Mouse (Mus musculus) forebrain, embryonic 12.5 days (tissue): ENCODE data around the gene Zfp114. TPM values are rescaled to one million over a fixed set of nuclear protein-coding genes. Genes with fewer than 3 reads are reported as not detected.

Experiments used
- ATAC-seq: fragments of 200-750 bp; cut with Nextera tagmentation; 2 replicates; pipeline ENCODE4 v1.8.0; 2017; ENCODE audit warnings: moderate TSS enrichment; ENCODE audit not compliant: low FRiP score
- H3K27ac ChIP-seq: fragments of 300-500 bp; sonication (generic); 2 replicates; pipeline ENCODE4 v1.5.1; 2016; ENCODE audit warnings: mild to moderate bottlenecking
- H3K27me3 ChIP-seq: fragments of 300-500 bp; sonication (generic); 2 replicates; pipeline ENCODE4 v1.6.1; 2016; ENCODE audit warnings: mild to moderate bottlenecking
- H3K36me3 ChIP-seq: fragments of 300-500 bp; sonication (generic); replicated peaks from 2 replicates; pipeline ENCODE4 v1.6.1; 2016; ENCODE audit warnings: mild to moderate bottlenecking
- H3K4me1 ChIP-seq: fragments of 300-500 bp; sonication (generic); 2 replicates; pipeline ENCODE4 v1.6.1; 2016
- H3K4me2 ChIP-seq: fragments of 300-500 bp; sonication (generic); 2 replicates; pipeline ENCODE4 v1.6.1; 2016; ENCODE audit warnings: mild to moderate bottlenecking, moderate library complexity
- H3K4me3 ChIP-seq: fragments of 300-500 bp; sonication (generic); replicated peaks from 2 replicates; pipeline ENCODE4 v1.5.1; 2016; ENCODE audit warnings: mild to moderate bottlenecking
- H3K9ac ChIP-seq: fragments of 300-500 bp; sonication (generic); 2 replicates; pipeline ENCODE4 v1.6.1; 2016; ENCODE audit warnings: mild to moderate bottlenecking
- H3K9me3 ChIP-seq: fragments of 300-500 bp; sonication (generic); 2 replicates; pipeline ENCODE4 v1.6.1; 2016
- WGBS: fragments of 180-500 bp; shearing (Covaris S2); methylation state at CpG from one replicate; pipeline ENCODE4 v1.1.7; 2016; 5-methylcytosine and 5-hydroxymethylcytosine counted together
- polyA plus RNA-seq: library from polyadenylated mRNA; unstranded; fragments of >200 nt; fragmentation: Nextera tagmentation; extraction: Ambion mirVana; gene quantifications from 2 replicates; pipeline ENCODE4 v1.2.1, GENCODE M21; 2016

The Zfp114 gene
- polyA plus RNA-seq, 1 experiment from 2014 or later, result 7.7 TPM

- Histone ChIP-seq H3K9ac (no peak overlapping the region), H3K4me1 (no peaks in the 10 kb centered on the region), H3K36me3 (peaks cover 28% of the 10 kb centered on the region), H3K4me2 (no peak overlapping the region), H3K27me3 (no peaks in the 10 kb centered on the region), H3K27ac (no peak overlapping the region), H3K4me3 (no peak overlapping the region), H3K9me3 (peaks cover 3% of the 10 kb centered on the region; the same call in 1 of the 2 replicates)
- no peak for ATAC-seq
- 94% methylated on average over 3 of the region's 3 CpGs for WGBS
Measured at GRCm38 (mm10) chr7:24193157-24193556, 18.3 kb downstream of the Zfp114 start.

- Histone ChIP-seq H3K4me2 (no peak overlapping the region), H3K36me3 (peaks cover 65% of the 10 kb centered on the region), H3K27me3 (no peaks in the 10 kb centered on the region), H3K9me3 (peaks cover 11% of the 10 kb centered on the region), H3K4me1 (no peaks in the 10 kb centered on the region), H3K4me3 (no peak overlapping the region), H3K9ac (no peak overlapping the region), H3K27ac (no peak overlapping the region)
- ATAC-seq, result no peak
- 94% methylated on average over 4 of the region's 4 CpGs for WGBS
Measured at GRCm38 (mm10) chr7:24196961-24197360, 22.1 kb downstream of the Zfp114 start.

GRCm38 (mm10) chr7:24207488-24208261, 32.8 kb downstream of the Zfp114 start:
- 16% methylated on average over 24 of the region's 24 CpGs for WGBS
- Histone ChIP-seq H3K36me3 (peaks cover 21% of the 10 kb centered on the region), H3K27ac (0 out of 2 replicates have a peak overlapping the region, but pooled peaks have one; percentile 36), H3K4me1 (peaks cover 5% of the 10 kb centered on the region), H3K4me3 (peak overlapping the region; percentile 63), H3K27me3 (no peaks in the 10 kb centered on the region), H3K9me3 (no peaks in the 10 kb centered on the region), H3K4me2 (peak overlapping the region; percentile 74), H3K9ac (peak overlapping the region; percentile 84)
- peak; percentile 92 for ATAC-seq

GRCm38 (mm10) chr7:24208282-24208886, 33.5 kb downstream of the Zfp114 start:
- Histone ChIP-seq H3K4me2 (peak overlapping the region; percentile 74), H3K4me3 (peak overlapping the region; percentile 63), H3K36me3 (peaks cover 16% of the 10 kb centered on the region), H3K4me1 (peaks cover 5% of the 10 kb centered on the region), H3K27me3 (no peaks in the 10 kb centered on the region), H3K9me3 (no peaks in the 10 kb centered on the region), H3K9ac (no peak overlapping the region), H3K27ac (no peak overlapping the region)
- ATAC-seq, result peak; percentile 59
- WGBS, result 65% methylated on average over 7 of the region's 7 CpGs

GRCm38 (mm10) chr7:24210296-24210695, 35.4 kb downstream of the Zfp114 start:
- H3K4me2 ChIP-seq, result no peak overlapping the region
- ATAC-seq, result no peak
- H3K4me1 ChIP-seq, result peaks cover 5% of the 10 kb centered on the region
- H3K27ac ChIP-seq, result no peak overlapping the region
- H3K9me3 ChIP-seq, result no peaks in the 10 kb centered on the region
- WGBS, result 86% methylated on average over 2 of the region's 2 CpGs
- H3K36me3 ChIP-seq, result peaks cover 8% of the 10 kb centered on the region
- no peaks in the 10 kb centered on the region for H3K27me3 ChIP-seq
- H3K9ac ChIP-seq, result no peak overlapping the region
- no peak overlapping the region for H3K4me3 ChIP-seq

GRCm38 (mm10) chr7:24211343-24211742, 36.5 kb downstream of the Zfp114 start, which contains the start of gene Zfp111:
Gene Zfp111, minus strand, starts transcription at chr7:24211443.
- no peak for ATAC-seq
- no peaks in the 10 kb centered on the region for H3K9me3 ChIP-seq
- WGBS, result 78% methylated on average over 5 of the region's 5 CpGs
- no peaks in the 10 kb centered on the region for H3K36me3 ChIP-seq
- no peak within 1 kb of the TSS for H3K9ac ChIP-seq
- no peak within 1 kb of the TSS for H3K27ac ChIP-seq
- H3K4me2 ChIP-seq, result no peak within 1 kb of the TSS
- H3K4me3 ChIP-seq, result no peak within 1 kb of the TSS
- H3K4me1 ChIP-seq, result peaks cover 5% of the 10 kb centered on the region
- H3K27me3 ChIP-seq, result no peaks in the 10 kb centered on the region

Other genes with a start within 250 kb of the Zfp114 start
- not detected in 2 replicates for gene Vmn1r179, start 248.1 kb upstream of the Zfp114 start, polyA plus RNA-seq
- not detected in 2 replicates for gene Vmn1r180, start 224.4 kb upstream of the Zfp114 start, polyA plus RNA-seq
- not detected in 2 replicates for gene Vmn1r181, start 200.4 kb upstream of the Zfp114 start, polyA plus RNA-seq
- not detected in 2 replicates for gene V1rd19, start 173.4 kb upstream of the Zfp114 start, polyA plus RNA-seq
- gene Vmn1r183, start 121.8 kb upstream of the Zfp114 start, polyA plus RNA-seq, result not detected in 2 replicates
- gene Zfp180, start 93.1 kb upstream of the Zfp114 start, polyA plus RNA-seq, result 31.9 and 32.7 TPM in 2 replicates
- 7.3 and 7.7 TPM in 2 replicates for gene Zfp112, start 62.7 kb upstream of the Zfp114 start, polyA plus RNA-seq
- gene Zfp235, start 40.9 kb upstream of the Zfp114 start, polyA plus RNA-seq, result 16.8 and 17.9 TPM in 2 replicates
- 10.7 and 11.9 TPM in 2 replicates for gene Zfp111, start 36.4 kb downstream of the Zfp114 start, polyA plus RNA-seq
- 5.3 TPM in 2 replicates for gene Zfp109, start 62.5 kb downstream of the Zfp114 start, polyA plus RNA-seq
- gene Zfp108, start 79.7 kb downstream of the Zfp114 start, polyA plus RNA-seq, result 3.2 and 3.6 TPM in 2 replicates
- 7.6 and 7.7 TPM in 2 replicates for gene Zfp93, start 95.4 kb downstream of the Zfp114 start, polyA plus RNA-seq
- gene Zfp61, start 126.2 kb downstream of the Zfp114 start, polyA plus RNA-seq, result 44.5 and 44.8 TPM in 2 replicates
- 17.8 and 19.0 TPM in 2 replicates for gene Zfp94, start 141.6 kb downstream of the Zfp114 start, polyA plus RNA-seq
- gene Tescl, start 158.9 kb downstream of the Zfp114 start, polyA plus RNA-seq, result not detected in 2 replicates
- gene Lypd5, start 174.1 kb downstream of the Zfp114 start, polyA plus RNA-seq, result not detected in 2 replicates
- gene Kcnn4, start 195.2 kb downstream of the Zfp114 start, polyA plus RNA-seq, result 1.1 and 1.4 TPM in 2 replicates
- 25.6 and 29.1 TPM in 2 replicates for gene Smg9, start 224.6 kb downstream of the Zfp114 start, polyA plus RNA-seq